Mouse (Mus musculus) liver, embryonic 14.5 days (tissue): Measurements from ENCODE around the gene Tm2d3.

Source experiments
- CTCF ChIP-seq: IDR thresholded peaks from 2 replicates; pipeline ENCODE4 v1.5.1; 2016; ENCODE audit warnings: antibody characterized with exemption, low read depth, control low read depth
- EP300 ChIP-seq: IDR thresholded peaks from 2 replicates; pipeline ENCODE4 v1.6.1; 2016; ENCODE audit warnings: antibody characterized with exemption, low read depth

GRCm38 (mm10) chr7:65696450-65696849, 5.5 kb downstream of the Tm2d3 start:
- TF ChIP-seq CTCF: peak; percentile 68
- TF ChIP-seq EP300: no peak
